Mouse (Mus musculus) kidney, embryonic 14.5 days (tissue): ENCODE data around the gene Brpf3. TPM values are rescaled to one million over a fixed set of nuclear protein-coding genes. Genes with fewer than 3 reads are reported as not detected.

ENCODE experiments used
- ATAC-seq: fragments of 200-750 bp; cut with Nextera tagmentation; 2 replicates; pipeline ENCODE4 v1.8.0; 2017; ENCODE audit warnings: moderate number of reproducible peaks, mild to moderate bottlenecking, moderate TSS enrichment, moderate library complexity; ENCODE audit not compliant: low FRiP score, low TSS enrichment
- H3K27ac ChIP-seq: fragments of 300-500 bp; sonication (generic); 2 replicates; pipeline ENCODE4 v1.5.1; 2014; ENCODE audit warnings: low read depth, mild to moderate bottlenecking, low read length, moderate library complexity, mixed read lengths
- H3K27me3 ChIP-seq: fragments of 300-500 bp; sonication (generic); 2 replicates; pipeline ENCODE4 v1.6.1; 2014; ENCODE audit warnings: mild to moderate bottlenecking, low read length; ENCODE audit not compliant: control insufficient read depth, insufficient read depth
- H3K36me3 ChIP-seq: fragments of 300-500 bp; sonication (generic); 2 replicates; pipeline ENCODE4 v1.6.1; 2014; ENCODE audit warnings: low read length, mixed read lengths; ENCODE audit not compliant: control insufficient read depth, insufficient read depth
- H3K4me1 ChIP-seq: fragments of 300-500 bp; sonication (generic); 2 replicates; pipeline ENCODE4 v1.6.1; 2014; ENCODE audit warnings: low read length, mixed read lengths; ENCODE audit not compliant: control insufficient read depth, insufficient read depth
- H3K4me2 ChIP-seq: fragments of 300-500 bp; sonication (generic); replicated peaks from 2 replicates; pipeline ENCODE4 v1.6.1; 2014; ENCODE audit warnings: low read depth, mild to moderate bottlenecking, low read length
- H3K4me3 ChIP-seq: fragments of 300-500 bp; sonication (generic); 2 replicates; pipeline ENCODE4 v1.5.1; 2014; ENCODE audit warnings: mild to moderate bottlenecking, low read length
- H3K9ac ChIP-seq: fragments of 300-500 bp; sonication (generic); 2 replicates; pipeline ENCODE4 v1.6.1; 2014; ENCODE audit warnings: low read depth, mild to moderate bottlenecking, low read length, moderate library complexity
- H3K9me3 ChIP-seq: fragments of 300-500 bp; sonication (generic); 2 replicates; pipeline ENCODE4 v1.6.1; 2016; ENCODE audit warnings: low read length; ENCODE audit not compliant: control insufficient read depth
- WGBS: fragments of 180-500 bp; shearing (Covaris S2); extraction: QIAGEN DNeasy Blood & Tissue Kit; methylation state at CpG from one replicate; pipeline ENCODE4 v1.1.7; 2014; 5-methylcytosine and 5-hydroxymethylcytosine counted together
- polyA plus RNA-seq: library from polyadenylated mRNA; unstranded; fragments of >200 nt; fragmentation: Nextera tagmentation; extraction: Ambion mirVana; gene quantifications from 2 replicates; pipeline ENCODE4 v1.2.1, GENCODE M21; 2014

The Brpf3 gene
- polyA plus RNA-seq, 1 experiment from 2014 or later, result 16.2 TPM

DNA sequence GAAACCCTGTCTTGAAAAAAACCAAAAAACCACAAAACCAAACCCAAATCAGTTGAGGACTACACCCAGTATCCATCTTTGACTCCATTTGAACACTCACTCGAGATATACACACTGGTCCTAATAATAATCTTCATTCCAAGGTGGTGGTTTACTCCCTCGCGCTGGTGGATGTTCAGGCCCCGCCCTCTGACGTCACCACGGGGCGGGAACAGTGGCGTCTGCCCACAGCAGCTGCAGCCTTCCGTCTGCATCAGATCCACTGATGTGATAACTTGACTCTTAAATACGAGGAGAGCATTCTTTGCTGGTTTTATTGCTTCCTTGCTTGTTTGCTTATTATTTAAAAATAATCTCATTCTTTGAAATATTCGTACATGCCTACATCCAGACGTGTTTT lies 81.4 kb downstream of the Brpf3 start:
- WGBS, result 4% methylated on average over 12 of the region's 12 CpGs
- Histone ChIP-seq H3K4me1 (no peaks in the 10 kb centered on the region), H3K4me2 (no peak overlapping the region), H3K9me3 (no peaks in the 10 kb centered on the region), H3K9ac (no peak overlapping the region), H3K27ac (no peak overlapping the region), H3K4me3 (no peak overlapping the region), H3K36me3 (no peaks in the 10 kb centered on the region), H3K27me3 (no peaks in the 10 kb centered on the region; the same call in 1 of the 2 replicates)
- no peak for ATAC-seq

DNA sequence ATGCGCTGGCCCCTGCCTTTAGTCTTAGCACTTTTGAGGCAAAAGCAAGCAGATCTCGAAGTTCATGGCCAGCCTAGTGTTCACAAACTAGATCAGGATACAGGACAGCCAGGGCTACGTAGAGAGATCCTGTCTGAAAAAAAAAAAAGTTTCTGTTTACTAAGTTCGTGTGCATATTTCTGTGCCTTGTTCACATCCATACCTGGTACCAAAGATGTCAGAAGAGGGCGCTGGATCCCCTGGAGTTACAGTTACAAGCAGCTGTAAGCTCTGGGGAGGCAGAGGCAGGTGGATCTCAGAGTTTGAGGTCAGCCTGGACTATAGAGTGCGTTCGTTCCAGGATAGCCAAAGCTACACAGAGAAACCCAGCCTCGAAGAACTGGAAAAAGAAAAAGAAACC lies 81.9 kb downstream of the Brpf3 start:
- H3K9me3 ChIP-seq, result no peaks in the 10 kb centered on the region
- ATAC-seq, result no peak
- no peak overlapping the region for H3K27ac ChIP-seq
- no peak overlapping the region for H3K4me2 ChIP-seq
- H3K4me1 ChIP-seq, result no peaks in the 10 kb centered on the region
- 54% methylated on average over 8 of the region's 8 CpGs for WGBS
- no peaks in the 10 kb centered on the region; the same call in 1 of the 2 replicates for H3K27me3 ChIP-seq
- H3K4me3 ChIP-seq, result no peak overlapping the region
- H3K9ac ChIP-seq, result no peak overlapping the region
- H3K36me3 ChIP-seq, result no peaks in the 10 kb centered on the region

DNA sequence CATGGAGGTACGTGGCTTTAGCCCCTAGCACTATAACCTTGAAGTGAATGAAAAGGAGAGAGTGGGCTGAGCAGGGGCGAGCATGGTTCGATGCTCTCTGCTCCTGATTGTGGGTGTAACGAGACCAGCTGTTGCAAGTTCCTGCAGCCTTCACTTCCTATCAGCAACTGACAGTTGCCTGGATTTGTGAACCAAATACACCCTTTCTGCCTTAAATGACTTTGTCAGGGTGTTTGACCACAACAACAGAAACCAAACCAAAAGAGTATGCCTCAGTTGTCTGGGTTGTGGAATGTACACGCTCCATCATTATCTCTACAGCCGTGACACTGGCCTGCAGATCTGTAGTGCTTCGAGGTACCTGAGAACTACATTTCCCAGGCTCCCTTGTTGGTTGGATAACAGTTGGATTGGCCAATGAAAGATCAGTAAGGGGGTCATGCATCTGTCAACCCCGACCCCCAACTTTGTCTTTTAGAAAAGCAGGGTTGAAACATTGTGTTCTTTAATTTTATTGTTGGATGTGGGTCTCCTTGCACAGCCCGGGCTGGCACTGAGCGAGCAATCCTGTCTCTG lies 83.1 kb downstream of the Brpf3 start:
- no peaks in the 10 kb centered on the region for H3K36me3 ChIP-seq
- no peaks in the 10 kb centered on the region for H3K4me1 ChIP-seq
- no peak overlapping the region for H3K4me3 ChIP-seq
- 0 out of 2 replicates have a peak, but pooled peaks cover 6% of the 10 kb centered on the region for H3K9me3 ChIP-seq
- H3K4me2 ChIP-seq, result no peak overlapping the region
- H3K9ac ChIP-seq, result no peak overlapping the region
- no peak overlapping the region for H3K27ac ChIP-seq
- 64% methylated on average over 10 of the region's 10 CpGs for WGBS
- no peak for ATAC-seq
- no peaks in the 10 kb centered on the region; the same call in 1 of the 2 replicates for H3K27me3 ChIP-seq

DNA sequence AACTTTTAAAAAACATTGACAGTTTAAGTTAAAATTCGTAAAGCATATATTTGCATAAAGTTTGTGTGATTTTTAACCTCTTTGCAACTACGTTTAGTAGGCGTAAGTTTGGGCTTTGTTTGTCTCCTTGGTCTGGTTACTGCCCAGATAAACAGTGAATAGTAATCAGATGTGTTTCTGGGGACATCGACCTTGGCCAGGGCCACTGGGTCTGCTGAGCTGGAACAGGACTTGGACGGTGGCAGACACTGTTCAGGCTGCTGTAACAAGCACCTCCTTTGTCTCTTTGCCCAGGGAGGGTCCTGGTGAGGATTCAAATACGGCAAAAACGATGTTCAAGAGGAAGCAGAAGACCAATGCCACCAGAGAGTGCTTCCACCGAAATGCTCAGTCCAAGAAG lies 84.3 kb downstream of the Brpf3 start:
- 0 out of 2 replicates have a peak, but pooled peaks cover 8% of the 10 kb centered on the region for H3K9me3 ChIP-seq
- no peak overlapping the region for H3K9ac ChIP-seq
- no peaks in the 10 kb centered on the region for H3K4me1 ChIP-seq
- WGBS, result 89% methylated on average over 8 of the region's 8 CpGs
- H3K36me3 ChIP-seq, result no peaks in the 10 kb centered on the region
- H3K4me3 ChIP-seq, result no peak overlapping the region
- no peak overlapping the region for H3K27ac ChIP-seq
- no peaks in the 10 kb centered on the region; the same call in 1 of the 2 replicates for H3K27me3 ChIP-seq
- no peak overlapping the region for H3K4me2 ChIP-seq
- no peak for ATAC-seq

DNA sequence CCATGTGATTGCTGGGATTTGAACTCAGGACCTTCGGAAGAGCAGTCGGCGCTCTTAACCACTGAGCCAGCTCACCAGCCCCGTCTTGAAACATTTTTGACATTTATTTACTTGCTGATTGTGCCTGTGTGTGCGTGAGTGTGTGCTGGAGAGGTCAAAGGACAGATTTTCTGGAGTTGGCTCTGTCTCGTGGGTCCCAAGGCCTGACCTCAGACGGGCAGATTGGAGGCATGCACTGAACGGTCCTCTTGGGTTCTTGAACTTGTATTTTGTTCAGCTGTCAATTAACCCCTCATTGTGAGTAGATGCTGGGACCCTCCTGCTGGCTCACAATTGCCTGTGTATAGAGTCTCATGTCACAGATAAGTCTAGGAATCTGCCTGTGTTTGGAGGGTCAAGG lies 85.4 kb downstream of the Brpf3 start:
- Histone ChIP-seq H3K27ac (no peak overlapping the region), H3K4me1 (no peaks in the 10 kb centered on the region), H3K9me3 (peaks cover 8% of the 10 kb centered on the region; the same call in 1 of the 2 replicates), H3K4me3 (no peak overlapping the region), H3K4me2 (no peak overlapping the region), H3K36me3 (no peaks in the 10 kb centered on the region), H3K27me3 (no peaks in the 10 kb centered on the region; the same call in 1 of the 2 replicates), H3K9ac (no peak overlapping the region)
- no peak for ATAC-seq
- 81% methylated on average over 8 of the region's 8 CpGs for WGBS

Other genes with a start within 250 kb of the Brpf3 start
- gene Clps, start 240.3 kb upstream of the Brpf3 start, polyA plus RNA-seq, result not detected in 2 replicates
- gene Lhfpl5, start 225.4 kb upstream of the Brpf3 start, polyA plus RNA-seq, result 0.45 and 0.51 TPM in 2 replicates
- 134 and 140 TPM in 2 replicates for gene Srpk1, start 178.4 kb upstream of the Brpf3 start, polyA plus RNA-seq
- 0.69 and 1.3 TPM in 2 replicates for gene Slc26a8, start 110.9 kb upstream of the Brpf3 start, polyA plus RNA-seq
- gene Mapk14, start 109.8 kb upstream of the Brpf3 start, polyA plus RNA-seq, result 36.4 and 61.6 TPM in 2 replicates
- gene AC170998.1, start 75.0 kb upstream of the Brpf3 start, polyA plus RNA-seq, result 2.7 and 3.3 TPM in 2 replicates
- gene Mapk13, start 31.8 kb upstream of the Brpf3 start, polyA plus RNA-seq, result 31.5 and 44.6 TPM in 2 replicates
- not detected in 2 replicates for gene Pnpla1, start 57.3 kb downstream of the Brpf3 start, polyA plus RNA-seq
- 0.46 and 0.62 TPM in 2 replicates for gene 4930539E08Rik, start 114.2 kb downstream of the Brpf3 start, polyA plus RNA-seq
- 0.28 TPM in 1 of 2 replicates, not detected in the other for gene Pxt1, start 142.8 kb downstream of the Brpf3 start, polyA plus RNA-seq
- gene Kctd20, start 150.9 kb downstream of the Brpf3 start, polyA plus RNA-seq, result 43.4 and 83.7 TPM in 2 replicates
- 65.5 and 101 TPM in 2 replicates for gene Stk38, start 206.9 kb downstream of the Brpf3 start, polyA plus RNA-seq
- 691 and 760 TPM in 2 replicates for gene Srsf3, start 231.5 kb downstream of the Brpf3 start, polyA plus RNA-seq